Mouse (Mus musculus) lung, postnatal 0 days (tissue): ENCODE measurements at regions not wholly inside any gene's neighbourhood (a gene's known extent, or its start where the extent isn't known, plus 50 kb on each side); places are given as distances from the start of the nearest gene placed in this dataset.
A peak's percentile ranks its signal among the peaks of the same experiment; 100 is the strongest.

Experiments used
- ATAC-seq: fragments of 200-750 bp; cut with Nextera tagmentation; 2 replicates; pipeline ENCODE4 v1.8.0; 2017; ENCODE audit warnings: moderate library complexity
- DNase-seq: peaks from one replicate; pipeline ENCODE4 v3.0.0-alpha.2; 2016; ENCODE audit warnings: low spot score
- H3K27ac ChIP-seq: fragments of 300-500 bp; sonication (generic); 2 replicates; pipeline ENCODE4 v1.5.1; 2014; ENCODE audit warnings: antibody characterized with exemption, mild to moderate bottlenecking, low read length, mixed read lengths
- H3K27me3 ChIP-seq: fragments of 300-500 bp; sonication (generic); replicated peaks from 2 replicates; pipeline ENCODE4 v1.6.1; 2014; ENCODE audit warnings: low read length, mixed read lengths; ENCODE audit not compliant: insufficient read depth
- H3K36me3 ChIP-seq: fragments of 300-500 bp; sonication (generic); 2 replicates; pipeline ENCODE4 v1.6.1; 2014; ENCODE audit warnings: low read length, mixed read lengths; ENCODE audit not compliant: insufficient read depth
- H3K4me1 ChIP-seq: fragments of 300-500 bp; sonication (generic); 2 replicates; pipeline ENCODE4 v1.6.1; 2014; ENCODE audit warnings: antibody characterized with exemption, low read depth, low read length, mixed read lengths; ENCODE audit not compliant: insufficient read depth
- H3K4me2 ChIP-seq: fragments of 300-500 bp; sonication (generic); replicated peaks from 2 replicates; pipeline ENCODE4 v1.6.1; 2014; ENCODE audit warnings: low read depth, mild to moderate bottlenecking, low read length, moderate library complexity, mixed read lengths
- H3K4me3 ChIP-seq: fragments of 300-500 bp; sonication (generic); 2 replicates; pipeline ENCODE4 v1.5.1; 2014; ENCODE audit warnings: low read depth, low read length
- H3K9ac ChIP-seq: fragments of 300-500 bp; sonication (generic); replicated peaks from 2 replicates; pipeline ENCODE4 v1.6.1; 2014; ENCODE audit warnings: low read depth, mild to moderate bottlenecking
- H3K9me3 ChIP-seq: fragments of 300-500 bp; sonication (generic); 2 replicates; pipeline ENCODE4 v1.6.1; 2016; ENCODE audit warnings: low read length, mixed read lengths
- CTCF ChIP-seq: IDR thresholded peaks from 2 replicates; pipeline ENCODE4 v1.5.1; 2016; ENCODE audit warnings: antibody characterized with exemption, mild to moderate bottlenecking
- EP300 ChIP-seq: IDR thresholded peaks from 2 replicates; pipeline ENCODE4 v1.6.1; 2016; ENCODE audit warnings: antibody characterized with exemption, mild to moderate bottlenecking, control low read depth
- WGBS: fragments of 180-500 bp; shearing (Covaris S2); extraction: QIAGEN DNeasy Blood & Tissue Kit; methylation state at CpG from one replicate; pipeline ENCODE4 v1.1.7; 2014; 5-methylcytosine and 5-hydroxymethylcytosine counted together

GRCm38 (mm10) chr9:116253546-116253945, 78.4 kb upstream of the Tgfbr2 start:
- peak; percentile 91 for ATAC-seq
- Histone ChIP-seq H3K4me1 (peaks cover 6% of the 10 kb centered on the region; the same call in 1 of the 2 replicates), H3K27me3 (no peaks in the 10 kb centered on the region), H3K9ac (no peak overlapping the region), H3K27ac (peak overlapping the region; percentile 60), H3K4me2 (no peak overlapping the region), H3K9me3 (no peaks in the 10 kb centered on the region), H3K36me3 (no peaks in the 10 kb centered on the region), H3K4me3 (no peak overlapping the region)
- peak; percentile 74 for DNase-seq
- 35% methylated on average over 15 of the region's 15 CpGs for WGBS
- TF ChIP-seq EP300 (peak; percentile 57; the same call in 1 of the 2 replicates), CTCF (peak; percentile 16; the same call in 1 of the 2 replicates)

GRCm38 (mm10) chr9:116252788-116253187, 77.6 kb upstream of the Tgfbr2 start:
- H3K36me3 ChIP-seq, result no peaks in the 10 kb centered on the region
- no peaks in the 10 kb centered on the region for H3K9me3 ChIP-seq
- peak overlapping the region; percentile 60 for H3K27ac ChIP-seq
- no peak overlapping the region for H3K4me2 ChIP-seq
- DNase-seq (no peak), ATAC-seq (no peak)
- WGBS, result 54% methylated on average over 8 of the region's 8 CpGs
- H3K9ac ChIP-seq, result no peak overlapping the region
- no peak for TF ChIP-seq CTCF
- TF ChIP-seq EP300, result no peak; the same call in 1 of the 2 replicates
- no peak overlapping the region for H3K4me3 ChIP-seq
- H3K4me1 ChIP-seq, result peaks cover 6% of the 10 kb centered on the region; the same call in 1 of the 2 replicates
- no peaks in the 10 kb centered on the region for H3K27me3 ChIP-seq

DNA sequence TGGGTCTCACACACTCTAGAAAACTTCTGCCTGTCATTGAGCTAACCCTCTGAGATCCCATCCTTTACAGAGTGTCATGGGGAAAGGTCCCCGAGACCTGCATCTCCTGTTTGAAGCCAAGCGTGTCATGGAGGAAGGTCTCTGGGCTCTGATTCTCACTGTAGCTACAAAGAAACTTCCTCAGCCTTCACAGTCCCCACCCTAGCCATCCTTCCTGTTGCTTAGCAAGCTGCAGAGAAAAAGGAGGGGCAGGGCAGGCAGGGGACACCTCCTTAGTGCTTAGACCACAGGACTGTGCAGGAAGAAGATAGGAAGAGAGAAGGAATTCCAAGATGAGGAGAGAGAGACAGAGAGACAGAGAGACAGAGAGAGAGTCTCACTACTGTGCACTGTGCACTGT, 74.6 kb upstream of the Tgfbr2 start:
- no peaks in the 10 kb centered on the region for H3K27me3 ChIP-seq
- no peak overlapping the region for H3K4me2 ChIP-seq
- peaks cover 6% of the 10 kb centered on the region; the same call in 1 of the 2 replicates for H3K4me1 ChIP-seq
- ATAC-seq (peak; percentile 24; the same call in 1 of the 2 replicates), DNase-seq (no peak)
- no peaks in the 10 kb centered on the region for H3K36me3 ChIP-seq
- no peak overlapping the region for H3K9ac ChIP-seq
- no peak overlapping the region for H3K27ac ChIP-seq
- no peaks in the 10 kb centered on the region for H3K9me3 ChIP-seq
- no peak overlapping the region for H3K4me3 ChIP-seq
- 68% methylated on average over 2 of the region's 2 CpGs for WGBS
- no peak for TF ChIP-seq CTCF
- no peak for TF ChIP-seq EP300

- H3K4me2 ChIP-seq, result no peak overlapping the region
- peaks cover 7% of the 10 kb centered on the region; the same call in 1 of the 2 replicates for H3K4me1 ChIP-seq
- no peak overlapping the region for H3K9ac ChIP-seq
- no peaks in the 10 kb centered on the region for H3K9me3 ChIP-seq
- TF ChIP-seq CTCF, result no peak
- 0 out of 2 replicates have a peak, but pooled peaks have one; percentile 21 for TF ChIP-seq EP300
- 31% methylated on average over 5 of the region's 5 CpGs for WGBS
- ATAC-seq (no peak), DNase-seq (peak; percentile 54)
- H3K27me3 ChIP-seq, result no peaks in the 10 kb centered on the region
- no peak overlapping the region for H3K27ac ChIP-seq
- H3K4me3 ChIP-seq, result no peak overlapping the region
- H3K36me3 ChIP-seq, result no peaks in the 10 kb centered on the region
These were observed 70.0 kb upstream of the Tgfbr2 start for GRCm38 (mm10) chr9:116245136-116245535.

DNA sequence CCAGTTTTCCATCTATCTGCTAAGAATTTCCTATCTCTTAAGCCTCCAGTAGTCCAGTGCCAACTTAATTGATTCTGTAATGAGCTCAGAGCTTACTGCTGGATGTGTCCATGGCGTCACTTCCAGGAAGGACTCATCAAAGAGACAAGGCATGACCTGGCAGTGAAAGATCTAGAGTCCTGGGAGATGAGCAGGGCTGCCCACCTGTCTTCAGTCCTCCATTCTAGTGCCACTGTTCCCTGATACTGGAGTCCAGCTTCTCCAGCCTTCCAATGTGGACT, 69.4 kb upstream of the Tgfbr2 start:
- Histone ChIP-seq H3K4me1 (peaks cover 7% of the 10 kb centered on the region; the same call in 1 of the 2 replicates), H3K9ac (no peak overlapping the region), H3K27ac (no peak overlapping the region), H3K9me3 (no peaks in the 10 kb centered on the region), H3K36me3 (no peaks in the 10 kb centered on the region), H3K4me3 (no peak overlapping the region), H3K4me2 (no peak overlapping the region), H3K27me3 (no peaks in the 10 kb centered on the region)
- no peak for ATAC-seq
- 75% methylated on average over 1 of the region's 1 CpGs for WGBS
- DNase-seq, result no peak
- TF ChIP-seq EP300 (no peak), CTCF (no peak)

DNA sequence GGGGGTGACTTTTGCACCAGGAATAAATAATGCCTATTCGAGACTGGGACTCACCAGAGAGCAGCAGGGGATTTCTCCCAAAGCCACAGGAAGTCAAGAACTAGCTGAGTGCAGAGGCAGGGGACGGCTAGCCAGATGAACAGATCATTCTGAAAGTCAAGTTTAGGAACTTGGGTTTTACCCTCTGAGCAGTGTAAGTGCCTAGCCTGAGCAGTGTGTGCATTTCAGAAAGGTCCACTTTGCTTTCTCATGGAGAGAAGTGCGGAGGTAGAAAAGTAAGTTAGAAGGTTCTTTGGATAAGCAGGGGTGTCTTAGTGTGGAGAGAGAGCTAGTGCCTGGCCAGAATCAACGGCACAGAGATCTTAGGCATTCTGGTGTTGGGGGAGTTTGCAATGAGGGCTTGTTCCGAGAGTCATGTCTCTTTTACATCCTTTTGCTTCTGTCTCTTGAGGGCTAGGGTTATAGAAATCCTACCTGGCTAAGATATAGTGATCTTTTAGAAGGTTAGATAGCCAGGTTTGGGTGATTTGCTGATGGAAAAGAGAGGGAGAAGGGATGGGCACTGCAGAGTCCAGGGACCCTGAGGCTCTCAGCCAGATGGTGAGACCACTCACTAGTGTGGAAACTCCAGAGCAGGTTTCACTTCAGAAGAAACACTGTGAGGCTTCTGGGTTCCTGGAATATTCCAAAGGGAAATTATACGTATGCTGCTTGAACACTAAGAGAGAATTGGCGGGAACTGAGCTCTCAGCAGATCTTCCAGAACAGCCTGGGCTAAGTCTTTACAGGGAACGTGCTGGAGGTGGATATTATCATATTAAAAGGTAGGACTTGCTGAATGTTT, 68.8 kb upstream of the Tgfbr2 start:
- Histone ChIP-seq H3K27me3 (no peaks in the 10 kb centered on the region), H3K9ac (no peak overlapping the region), H3K4me2 (no peak overlapping the region), H3K27ac (no peak overlapping the region), H3K9me3 (no peaks in the 10 kb centered on the region), H3K4me3 (no peak overlapping the region), H3K36me3 (no peaks in the 10 kb centered on the region), H3K4me1 (peaks cover 7% of the 10 kb centered on the region; the same call in 1 of the 2 replicates)
- 76% methylated on average over 8 of the region's 8 CpGs for WGBS
- no peak for DNase-seq
- TF ChIP-seq CTCF (no peak), EP300 (no peak)
- no peak for ATAC-seq
